Mouse (Mus musculus) central nervous system, embryonic 18 days (tissue): ENCODE measurements around the gene Gm20449. TPM values are rescaled to one million over a fixed set of nuclear protein-coding genes. Genes with fewer than 3 reads are reported as not detected.

ENCODE experiments used
- polyA plus RNA-seq: library from polyadenylated mRNA; depleted of rRNA; stranded (reverse); fragments of >200 nt; gene quantifications from 2 replicates; pipeline ENCODE4 v1.2.3, GENCODE M21; 2012; rRNA removed

Gm20449 gene
- polyA plus RNA-seq = 0.25 and 0.31 TPM in 2 replicates

DNA sequence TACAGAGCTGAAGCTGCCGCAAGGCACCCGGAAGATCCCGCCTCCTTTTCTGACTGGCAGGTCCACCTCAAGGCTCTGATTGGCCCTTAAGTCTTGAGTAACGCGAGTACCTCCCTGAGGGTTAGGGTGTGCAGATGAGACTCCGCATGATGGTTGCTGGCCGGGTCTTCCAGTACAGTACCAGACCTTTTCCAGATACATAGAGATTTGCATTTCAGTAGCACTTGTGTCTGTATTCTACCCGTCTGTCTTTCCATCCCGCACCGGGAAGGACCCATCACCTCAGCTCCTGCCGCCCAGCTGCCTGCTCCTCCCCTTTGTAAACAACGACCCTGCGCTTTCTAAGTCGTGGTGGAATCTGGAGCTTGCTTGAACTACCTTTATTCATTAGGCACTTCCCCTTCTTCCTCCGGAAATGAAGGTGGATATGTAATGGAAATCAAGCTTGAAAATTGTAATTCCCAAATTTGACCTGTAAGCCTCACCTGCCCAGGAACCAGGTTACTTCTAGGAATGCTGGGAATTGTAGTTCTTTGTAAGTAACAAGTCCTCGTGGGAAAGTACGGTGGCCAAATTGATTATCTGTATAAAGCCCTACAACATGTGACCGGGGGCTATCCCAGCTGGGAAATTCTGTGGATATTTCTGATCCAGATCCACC lies at the start of gene Gm20449, which contains the start of gene AW146154:
TSS of gene Gm20449 (minus strand) at position 29 of the 661 bp plus-strand sequence.
TSS of gene AW146154 (minus strand) at position 502 of the 661 bp plus-strand sequence.

DNA sequence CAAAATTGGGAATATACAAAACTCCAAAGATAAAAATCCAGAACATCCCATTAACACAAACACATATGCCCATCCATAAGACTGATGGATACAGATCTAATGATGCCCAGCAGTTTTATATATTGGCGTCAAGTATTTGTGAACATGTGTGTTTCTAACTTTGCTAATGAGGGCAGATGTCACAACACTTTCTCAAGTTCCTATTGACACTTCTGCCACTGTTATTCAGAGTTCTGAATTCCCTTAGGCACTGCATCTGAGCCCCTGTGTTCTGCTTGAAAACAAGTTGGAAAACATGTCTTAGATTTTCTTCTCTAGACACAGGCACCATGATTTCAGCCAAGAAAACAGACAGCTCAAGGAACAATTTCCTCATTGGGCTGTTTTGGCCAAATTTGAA lies 50.6 kb downstream of the Gm20449 start, which contains the start of gene Vmn2r57:
TSS of gene Vmn2r57 (minus strand) at position 101 of the 400 bp plus-strand sequence.

DNA sequence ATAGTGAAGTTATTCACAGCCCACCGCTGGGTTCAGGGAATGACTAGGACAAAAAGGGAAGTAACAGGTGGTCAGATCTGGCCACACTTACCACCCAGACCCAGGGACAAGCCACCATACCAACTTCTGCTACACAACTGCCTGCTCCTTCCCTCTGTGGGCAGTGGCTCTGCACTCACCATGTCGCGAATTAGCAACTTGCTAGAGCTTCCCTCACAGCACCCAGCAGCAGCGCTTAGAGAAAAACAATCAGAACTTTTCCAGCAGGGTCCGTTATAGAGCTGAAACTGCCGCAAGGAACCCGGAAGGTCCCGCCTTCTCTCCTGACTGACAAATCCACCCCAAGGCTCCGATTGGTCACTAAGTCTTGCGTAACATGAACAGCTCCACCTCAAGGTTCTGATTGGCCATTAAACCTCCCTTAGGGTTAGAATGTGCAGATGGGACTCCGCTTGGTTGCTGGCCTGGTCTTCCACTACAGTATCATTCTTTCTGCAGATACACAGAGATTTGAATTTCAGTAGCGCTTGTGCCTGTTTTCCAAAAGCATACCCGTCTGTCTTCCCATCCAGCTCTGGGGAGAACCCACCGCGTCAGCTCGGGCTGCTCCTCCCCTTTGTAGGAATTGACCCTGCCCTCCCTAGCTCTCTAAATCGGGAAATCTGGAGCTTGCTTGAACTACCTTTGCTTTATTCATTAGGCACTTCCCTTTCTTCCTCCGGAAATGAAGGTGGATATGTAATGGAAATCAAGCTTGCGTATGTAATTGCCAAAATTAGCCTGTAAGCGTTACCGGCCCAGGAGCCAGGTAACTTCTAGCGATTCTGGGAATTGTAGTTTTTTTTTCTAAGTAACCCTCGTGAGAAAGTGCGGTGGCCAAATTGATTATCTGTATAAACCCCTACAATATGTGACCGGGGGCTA lies 105.9 kb downstream of the Gm20449 start, which contains the start of gene AI987944:
TSS of gene AI987944 (minus strand) at position 332 of the 924 bp plus-strand sequence.

Other genes with a start within 250 kb of the Gm20449 start
- 5.7 TPM in 2 replicates for gene AI987944, start 106.0 kb downstream of the Gm20449 start, polyA plus RNA-seq
- 0.52 and 0.54 TPM in 2 replicates for gene Vmn2r57, start 50.7 kb downstream of the Gm20449 start, polyA plus RNA-seq
- gene AW146154, start 473 bp upstream of the Gm20449 start, polyA plus RNA-seq = 6.3 and 6.5 TPM in 2 replicates
- gene Gm6871, start 74.2 kb upstream of the Gm20449 start, polyA plus RNA-seq = not detected in 2 replicates
- 16.6 and 18.0 TPM in 2 replicates for gene 2610021A01Rik, start 99.8 kb upstream of the Gm20449 start, polyA plus RNA-seq
- 21.3 and 23.2 TPM in 2 replicates for gene Zfp788, start 133.8 kb upstream of the Gm20449 start, polyA plus RNA-seq